Mouse (Mus musculus) heart, postnatal 0 days (tissue): ENCODE results near the gene Ddx49. TPM values are rescaled to one million over a fixed set of nuclear protein-coding genes. Genes with fewer than 3 reads are reported as not detected.
A peak's percentile ranks its signal among the peaks of the same experiment; 100 is the strongest.

Experiments
- ATAC-seq: fragments of 200-750 bp; cut with Nextera tagmentation; 2 replicates; pipeline ENCODE4 v1.8.0; 2017; ENCODE audit warnings: low read depth, moderate number of reproducible peaks, moderate library complexity; ENCODE audit not compliant: insufficient read depth
- DNase-seq: peaks from one replicate; pipeline ENCODE4 v3.0.0-alpha.2; 2016; ENCODE audit warnings: low spot score
- H3K27ac ChIP-seq: fragments of 300-500 bp; sonication (generic); 2 replicates; pipeline ENCODE4 v1.5.1; 2014; ENCODE audit warnings: low read depth, mild to moderate bottlenecking
- H3K27me3 ChIP-seq: fragments of 300-500 bp; sonication (generic); 2 replicates; pipeline ENCODE4 v1.6.1; 2014; ENCODE audit warnings: low read length, mixed read lengths; ENCODE audit not compliant: control insufficient read depth, insufficient read depth
- H3K36me3 ChIP-seq: fragments of 300-500 bp; sonication (generic); replicated peaks from 2 replicates; pipeline ENCODE4 v1.6.1; 2014; ENCODE audit warnings: low read length, mixed read lengths; ENCODE audit not compliant: control insufficient read depth, insufficient read depth
- H3K4me1 ChIP-seq: fragments of 300-500 bp; sonication (generic); 2 replicates; pipeline ENCODE4 v1.6.1; 2014; ENCODE audit warnings: antibody characterized with exemption; ENCODE audit not compliant: control insufficient read depth, insufficient read depth
- H3K4me2 ChIP-seq: fragments of 300-500 bp; sonication (generic); 2 replicates; pipeline ENCODE4 v1.6.1; 2014; ENCODE audit warnings: low read depth, mild to moderate bottlenecking, low read length, moderate library complexity
- H3K4me3 ChIP-seq: fragments of 300-500 bp; sonication (generic); 2 replicates; pipeline ENCODE4 v1.5.1; 2014; ENCODE audit warnings: low read depth, low read length
- H3K9ac ChIP-seq: fragments of 300-500 bp; sonication (generic); replicated peaks from 2 replicates; pipeline ENCODE4 v1.6.1; 2014; ENCODE audit warnings: low read depth, low read length, mixed read lengths
- H3K9me3 ChIP-seq: fragments of 300-500 bp; sonication (generic); replicated peaks from 2 replicates; pipeline ENCODE4 v1.6.1; 2016; ENCODE audit warnings: low read length; ENCODE audit not compliant: control insufficient read depth
- CTCF ChIP-seq: IDR thresholded peaks from 2 replicates; pipeline ENCODE4 v1.5.1; 2016; ENCODE audit warnings: antibody characterized with exemption, control low read depth, low read depth
- EP300 ChIP-seq: IDR thresholded peaks from 2 replicates; pipeline ENCODE4 v1.6.1; 2016; ENCODE audit warnings: antibody characterized with exemption, low read depth
- WGBS: fragments of 180-500 bp; shearing (Covaris S2); extraction: QIAGEN DNeasy Blood & Tissue Kit; methylation state at CpG from one replicate; pipeline ENCODE4 v1.1.7; 2014; 5-methylcytosine and 5-hydroxymethylcytosine counted together
- polyA plus RNA-seq: library from polyadenylated mRNA; unstranded; fragments of >200 nt; fragmentation: Nextera tagmentation; extraction: Ambion mirVana; gene quantifications from 2 replicates; pipeline ENCODE4 v1.2.1, GENCODE M21; 2015
- total RNA-seq: library from RNA; depleted of rRNA; stranded (reverse); fragments of >200 nt; gene quantifications from 2 replicates; pipeline ENCODE4 v1.2.3, GENCODE M21; 2014; ENCODE audit warnings: low replicate concordance

Ddx49 gene
- total and polyA plus RNA-seq, 2 experiments from 2014 or later: 26.7 to 33.1 TPM

DNA sequence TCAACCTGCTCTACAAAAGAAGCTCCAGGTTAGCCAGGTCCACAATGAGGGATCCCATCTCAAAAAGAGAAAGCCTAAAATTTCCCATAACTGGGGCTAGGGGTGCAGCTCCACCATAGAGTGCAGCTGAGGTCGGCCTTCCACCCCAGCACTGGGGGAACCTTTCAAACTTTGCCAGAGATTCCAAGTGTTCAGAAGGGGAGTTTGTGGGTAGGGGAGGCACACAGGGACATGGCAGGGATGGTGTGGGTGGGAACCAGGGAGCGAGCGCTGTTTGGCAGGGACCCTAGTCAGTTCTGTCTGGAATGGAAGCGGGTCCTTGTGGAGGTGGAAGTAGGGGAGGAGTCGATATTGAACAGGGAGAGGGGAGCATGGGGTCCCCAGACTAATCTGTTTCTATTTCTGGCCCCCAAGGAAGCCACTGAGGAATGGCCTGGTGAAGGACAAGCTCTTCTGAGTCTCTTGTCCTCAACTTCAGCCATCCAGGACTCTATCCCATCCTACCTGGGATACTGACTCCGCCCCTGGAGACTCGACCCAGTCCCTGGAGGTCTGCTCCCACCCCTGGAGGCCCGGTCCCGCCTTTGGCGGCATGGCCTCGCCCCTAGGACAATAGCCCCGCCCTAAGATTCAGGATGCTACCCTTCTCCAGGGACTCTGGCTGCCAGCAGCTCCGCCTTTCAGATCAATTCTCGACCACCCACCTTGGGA is 27.0 kb upstream of the Ddx49 start, which contains the start of gene Gdf1:
Gdf1 (plus strand) TSS at position 694 of the 711 bp plus-strand sequence.
- H3K27me3 ChIP-seq: peaks cover 11% of the 10 kb centered on the region; the same call in 1 of the 2 replicates
- DNase-seq (no peak), ATAC-seq (no peak)
- 34% methylated on average over 14 of the region's 14 CpGs for WGBS
- no peak within 1 kb of the TSS for H3K27ac ChIP-seq
- TF ChIP-seq CTCF (no peak), EP300 (no peak)
- H3K4me3 ChIP-seq: no peak within 1 kb of the TSS
- H3K9me3 ChIP-seq: no peaks in the 10 kb centered on the region
- H3K4me2 ChIP-seq: peak within 1 kb of the TSS; percentile 8; the same call in 1 of the 2 replicates
- H3K4me1 ChIP-seq: no peaks in the 10 kb centered on the region
- H3K9ac ChIP-seq: no peak within 1 kb of the TSS
- peaks cover 30% of the 10 kb centered on the region for H3K36me3 ChIP-seq

GRCm38 (mm10) chr8:70327512-70327911 is 25.2 kb upstream of the Ddx49 start:
- DNase-seq: no peak
- Histone ChIP-seq H3K27ac (no peak overlapping the region), H3K9me3 (no peaks in the 10 kb centered on the region), H3K4me3 (no peak overlapping the region), H3K4me1 (no peaks in the 10 kb centered on the region), H3K27me3 (peaks cover 11% of the 10 kb centered on the region; the same call in 1 of the 2 replicates), H3K9ac (no peak overlapping the region), H3K4me2 (no peak overlapping the region), H3K36me3 (peaks cover 12% of the 10 kb centered on the region; the same call in 1 of the 2 replicates)
- 86% methylated on average over 6 of the region's 6 CpGs for WGBS
- TF ChIP-seq CTCF: no peak
- no peak for TF ChIP-seq EP300
- no peak for ATAC-seq

DNA sequence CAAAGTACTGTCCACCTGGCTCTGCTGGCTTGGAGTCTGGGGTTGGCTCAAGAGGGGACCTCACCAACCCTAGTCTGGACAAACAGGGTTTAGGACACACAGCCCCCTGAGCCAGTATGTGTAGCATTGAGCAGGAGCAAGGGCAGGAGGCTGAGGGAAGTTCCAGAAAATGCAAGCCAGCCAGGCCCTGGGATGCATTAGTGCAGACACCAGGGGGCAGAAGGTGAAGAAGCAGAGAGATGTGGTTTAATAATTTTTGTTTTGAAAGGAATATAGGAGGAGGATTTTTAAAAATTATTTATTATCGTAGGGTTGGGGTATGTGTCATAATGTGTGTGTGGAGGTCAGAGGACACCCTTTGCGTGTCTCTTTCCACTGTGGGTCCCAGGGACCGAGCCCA is 21.4 kb upstream of the Ddx49 start:
- Histone ChIP-seq H3K9ac (no peak overlapping the region), H3K9me3 (no peaks in the 10 kb centered on the region), H3K4me3 (no peak overlapping the region), H3K27me3 (no peaks in the 10 kb centered on the region), H3K4me2 (no peak overlapping the region), H3K4me1 (no peaks in the 10 kb centered on the region), H3K27ac (no peak overlapping the region), H3K36me3 (no peaks in the 10 kb centered on the region)
- ATAC-seq: no peak
- TF ChIP-seq CTCF (peak; percentile 24), EP300 (no peak)
- DNase-seq: no peak
- 88% methylated on average over 3 of the region's 3 CpGs for WGBS

DNA sequence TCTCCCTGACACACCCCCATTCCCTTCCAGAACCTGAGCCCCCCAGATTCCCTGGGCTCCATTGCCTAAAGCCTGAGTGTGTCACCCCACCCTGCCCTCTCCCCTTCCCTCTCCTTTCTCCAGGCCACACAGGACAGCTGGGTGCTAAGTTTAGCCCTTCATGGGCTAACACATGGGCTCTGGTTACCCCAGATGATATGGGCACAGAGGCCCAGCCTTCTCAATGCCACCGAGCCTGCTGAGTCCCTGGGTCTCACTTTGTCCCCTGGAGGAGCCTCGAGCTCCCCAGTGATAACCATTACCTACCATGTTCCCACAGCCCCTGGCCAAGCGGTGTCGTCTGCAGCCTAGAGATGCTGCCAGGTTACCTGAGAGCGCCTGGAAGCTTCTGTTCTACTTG is 15.6 kb upstream of the Ddx49 start:
- Histone ChIP-seq H3K4me3 (no peak overlapping the region), H3K4me2 (no peak overlapping the region), H3K27ac (no peak overlapping the region), H3K9ac (no peak overlapping the region), H3K27me3 (peaks cover 10% of the 10 kb centered on the region; the same call in 1 of the 2 replicates), H3K9me3 (no peaks in the 10 kb centered on the region), H3K4me1 (peaks cover 9% of the 10 kb centered on the region; the same call in 1 of the 2 replicates), H3K36me3 (peaks cover 10% of the 10 kb centered on the region)
- ATAC-seq: no peak
- DNase-seq: no peak
- WGBS: 78% methylated on average over 5 of the region's 5 CpGs
- TF ChIP-seq EP300 (no peak), CTCF (no peak)

DNA sequence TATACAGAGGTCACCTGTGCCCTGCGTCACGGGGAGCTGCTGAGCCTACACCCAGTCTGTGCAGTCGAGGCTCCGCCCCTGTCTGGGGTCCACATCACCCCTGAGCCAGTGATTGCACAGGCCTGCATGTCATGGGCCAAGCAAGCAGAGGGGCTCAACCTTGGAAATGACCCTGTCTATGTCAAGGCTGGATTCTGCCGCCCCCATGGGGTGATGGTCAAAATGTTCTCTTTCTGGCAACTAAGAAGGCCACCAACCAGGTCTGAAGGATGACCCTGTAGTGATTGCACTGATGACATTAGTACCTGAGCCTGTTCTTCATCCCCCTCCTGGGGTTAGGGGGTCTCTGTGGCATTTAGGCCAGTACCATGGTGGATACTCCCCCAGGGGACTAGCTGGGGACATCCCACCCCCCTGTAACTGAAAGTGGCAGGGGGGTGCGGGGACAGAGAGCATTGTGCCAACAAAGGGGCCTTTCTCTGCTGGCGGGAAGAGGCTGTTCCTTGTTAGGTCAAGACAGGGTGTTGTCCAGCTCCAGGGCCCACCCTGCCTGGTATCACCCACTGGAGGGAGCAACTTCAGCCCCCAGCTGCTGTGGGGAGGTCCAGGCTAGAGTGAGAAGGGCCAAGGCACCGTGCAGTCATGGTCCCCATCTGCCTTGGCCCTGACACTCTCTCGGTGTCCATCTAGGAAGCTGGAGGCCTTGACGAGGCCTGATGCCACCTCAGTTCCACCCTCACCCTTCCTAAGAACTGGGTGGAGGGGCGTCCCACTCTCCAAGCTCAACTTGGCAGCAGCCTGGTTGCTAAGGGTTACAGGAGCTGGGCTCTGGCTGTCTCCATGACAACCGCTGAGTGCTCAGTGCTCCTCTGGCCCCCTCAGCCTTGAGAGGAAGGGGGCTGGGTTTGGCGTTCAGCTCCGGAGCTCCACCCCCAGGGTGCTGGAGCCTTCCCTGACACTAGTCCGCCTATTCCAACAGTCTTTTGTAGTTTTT is 14.5 kb upstream of the Ddx49 start:
- H3K9ac ChIP-seq: no peak overlapping the region
- no peak overlapping the region for H3K4me3 ChIP-seq
- 0 out of 2 replicates have a peak, but pooled peaks have one; percentile 5 for ATAC-seq
- WGBS: 32% methylated on average over 15 of the region's 15 CpGs
- H3K4me1 ChIP-seq: peaks cover 9% of the 10 kb centered on the region; the same call in 1 of the 2 replicates
- H3K4me2 ChIP-seq: peak overlapping the region; percentile 87; the same call in 1 of the 2 replicates
- no peak for DNase-seq
- TF ChIP-seq EP300 (no peak), CTCF (no peak)
- H3K9me3 ChIP-seq: no peaks in the 10 kb centered on the region
- no peak overlapping the region for H3K27ac ChIP-seq
- H3K36me3 ChIP-seq: peaks cover 18% of the 10 kb centered on the region
- H3K27me3 ChIP-seq: peaks cover 10% of the 10 kb centered on the region; the same call in 1 of the 2 replicates
